Mouse (Mus musculus) mammary gland, adult 2 months (tissue): ENCODE data around the gene Rab31. TPM values are rescaled to one million over a fixed set of nuclear protein-coding genes. Genes with fewer than 3 reads are reported as not detected.

Source experiments
- polyA plus RNA-seq: library from polyadenylated mRNA; depleted of rRNA; stranded (reverse); fragments of >200 nt; gene quantifications from 2 replicates; pipeline ENCODE4 v1.2.3, GENCODE M21; 2012; ENCODE audit warnings: low replicate concordance; rRNA removed

The Rab31 gene
- 14.5 and 29.6 TPM in 2 replicates for polyA plus RNA-seq

DNA sequence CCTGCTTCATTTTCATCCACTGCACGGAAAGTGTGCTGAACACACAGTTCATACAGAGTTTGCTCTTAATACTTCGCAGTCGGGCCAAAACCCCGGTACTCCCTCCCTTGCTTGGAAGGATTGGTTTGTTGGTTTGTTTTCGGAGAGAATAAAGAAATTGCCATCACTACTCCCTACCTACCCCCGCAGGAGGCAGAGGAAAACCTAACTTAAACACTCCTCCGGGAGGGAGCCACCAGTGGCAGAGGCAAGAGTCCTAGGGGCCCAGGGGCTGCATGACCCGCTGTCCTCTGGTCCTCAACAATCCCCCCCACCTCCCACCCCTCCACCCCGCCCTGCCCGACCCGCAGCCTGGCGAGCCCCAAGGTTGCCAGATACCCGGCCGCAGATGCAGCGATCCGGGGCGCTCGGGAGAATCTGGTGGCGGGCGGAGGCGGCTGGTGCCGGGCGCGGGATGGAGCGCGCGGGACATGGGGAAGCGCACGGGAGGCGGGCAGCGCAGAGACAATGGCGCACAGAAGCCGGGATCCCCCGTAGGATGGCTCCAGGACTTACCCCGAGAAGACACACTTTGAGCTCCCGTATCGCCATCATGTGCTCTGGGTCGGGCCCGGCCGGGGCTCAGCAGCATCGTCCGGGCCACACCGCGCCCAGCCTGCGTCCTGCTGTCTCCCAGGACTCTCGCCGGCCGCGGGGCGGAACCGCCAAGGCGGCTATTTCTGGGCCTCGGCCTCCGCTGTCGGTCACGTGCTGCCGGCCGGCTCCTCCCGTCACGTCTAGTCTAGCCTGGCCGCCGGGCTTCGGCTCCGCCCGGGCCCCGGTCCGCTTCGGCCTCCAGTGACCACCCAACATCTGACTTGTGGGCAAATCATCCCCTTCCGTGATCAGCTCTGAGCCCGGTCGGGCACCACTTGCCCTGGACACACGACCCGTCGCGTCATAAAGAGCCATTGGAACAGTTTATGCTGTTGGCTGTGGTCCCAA is at the start of gene Rab31:
Gene Rab31, minus strand, starts transcription at position 802 of the 984 bp plus-strand sequence.

DNA sequence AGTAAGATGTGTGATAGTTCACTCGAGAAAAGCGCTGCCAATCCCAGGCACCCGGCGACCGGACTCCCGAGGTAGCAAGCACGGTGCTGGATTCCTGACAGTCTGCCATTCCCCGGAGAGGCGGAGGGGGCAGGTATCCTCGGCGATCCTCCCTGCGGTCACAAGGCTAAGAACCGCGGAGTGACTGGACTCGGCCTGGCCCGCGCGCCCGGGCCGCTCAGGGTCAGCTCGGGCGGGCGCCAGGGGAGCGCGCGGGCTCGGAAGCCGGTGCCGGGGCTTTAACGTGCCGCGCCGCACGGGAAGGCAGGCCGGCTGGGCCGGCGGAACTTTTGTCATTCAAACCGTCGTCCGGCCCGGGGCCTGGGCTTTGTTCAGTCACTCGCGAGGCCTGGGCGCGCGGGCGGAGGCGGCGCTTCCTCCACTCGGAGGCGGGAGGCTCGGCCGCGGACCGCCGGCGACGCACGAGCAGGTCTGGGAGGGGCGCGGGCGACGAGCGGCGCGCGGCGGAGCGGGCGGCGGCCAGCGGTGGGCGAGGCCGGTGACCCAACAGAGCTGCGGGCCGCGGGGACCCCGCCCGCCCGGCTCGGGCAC is 10.1 kb upstream of the Rab31 start, which contains the start of gene Ppp4r1:
Gene Ppp4r1, plus strand, starts transcription at position 23 of the 591 bp plus-strand sequence.

GRCm38 (mm10) chr17:65641734-65642218 is 130.8 kb downstream of the Rab31 start, which contains the start of gene Txndc2:
Txndc2 (minus strand) TSS chr17:65642168.

DNA sequence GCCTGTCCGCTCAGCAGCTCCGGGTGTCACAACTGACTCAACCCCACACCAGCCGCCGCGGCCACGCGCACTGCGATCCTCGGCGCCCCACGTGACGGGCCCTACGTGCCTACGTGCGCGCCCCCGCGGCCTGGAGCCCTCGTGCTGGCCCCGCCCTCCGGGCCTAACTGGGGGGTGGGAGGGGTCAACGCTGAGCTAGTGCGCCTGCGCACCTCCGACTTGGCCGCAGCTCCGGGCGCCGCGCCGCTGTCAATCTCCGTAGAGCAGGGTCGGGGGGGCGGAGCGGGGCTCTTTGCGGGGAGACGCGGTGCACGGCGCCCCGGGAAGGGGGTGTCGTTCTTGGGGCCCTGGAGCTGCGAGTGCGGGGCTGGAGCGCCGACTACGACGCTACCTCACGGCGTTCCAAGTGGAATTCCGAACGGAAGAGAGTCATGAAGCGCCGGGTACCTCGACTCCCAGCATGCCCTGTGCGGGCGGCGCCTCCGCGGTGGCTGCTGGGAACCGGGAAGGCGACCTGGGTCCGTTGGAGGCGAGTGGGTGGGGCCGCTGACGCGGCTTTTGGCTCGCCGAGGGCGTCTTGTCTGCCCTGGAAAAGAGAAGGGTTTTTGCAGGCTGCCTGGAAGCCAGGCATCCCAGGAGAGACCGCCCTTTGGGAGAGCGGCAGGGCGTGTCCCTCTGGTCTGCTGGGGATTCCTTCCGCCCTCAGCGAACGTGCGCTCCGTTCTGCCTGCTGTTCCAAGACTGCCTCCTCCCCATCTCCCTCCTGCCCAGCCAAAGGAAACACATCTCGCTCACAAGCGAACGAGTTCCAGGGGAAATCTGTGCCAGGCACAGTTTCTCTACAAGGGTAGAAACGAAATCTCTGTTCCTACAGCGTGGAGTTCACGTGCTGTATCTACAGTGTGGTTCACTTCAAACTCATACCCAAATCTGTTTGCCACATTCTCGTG is 158.8 kb downstream of the Rab31 start, which contains the start of gene Vapa:
Gene Vapa, minus strand, starts transcription at position 93 of the 950 bp plus-strand sequence.

Other genes starting within 250 kb of the Rab31 start
- gene Tmem232, start 232.0 kb downstream of the Rab31 start, polyA plus RNA-seq: not detected in 2 replicates
- 16.8 and 66.9 TPM in 2 replicates for gene Vapa, start 159.2 kb downstream of the Rab31 start, polyA plus RNA-seq
- gene Txndc2, start 130.6 kb downstream of the Rab31 start, polyA plus RNA-seq: not detected in 2 replicates
- gene Ppp4r1, start 9.8 kb upstream of the Rab31 start, polyA plus RNA-seq: 26.6 and 37.7 TPM in 2 replicates
- gene Ralbp1, start 113.0 kb upstream of the Rab31 start, polyA plus RNA-seq: 33.8 and 38.6 TPM in 2 replicates
- gene Twsg1, start 178.5 kb upstream of the Rab31 start, polyA plus RNA-seq: 46.9 and 48.5 TPM in 2 replicates